Mouse (Mus musculus) cerebral cortex, adult 2 months (tissue): ENCODE results near the gene Efcab3.

Source experiments
- WGBS: fragments of 180-500 bp; shearing (Covaris S2); methylation state at CpG from one replicate; pipeline ENCODE4 v1.1.7; 2018; 5-methylcytosine and 5-hydroxymethylcytosine counted together

The Efcab3 gene

DNA sequence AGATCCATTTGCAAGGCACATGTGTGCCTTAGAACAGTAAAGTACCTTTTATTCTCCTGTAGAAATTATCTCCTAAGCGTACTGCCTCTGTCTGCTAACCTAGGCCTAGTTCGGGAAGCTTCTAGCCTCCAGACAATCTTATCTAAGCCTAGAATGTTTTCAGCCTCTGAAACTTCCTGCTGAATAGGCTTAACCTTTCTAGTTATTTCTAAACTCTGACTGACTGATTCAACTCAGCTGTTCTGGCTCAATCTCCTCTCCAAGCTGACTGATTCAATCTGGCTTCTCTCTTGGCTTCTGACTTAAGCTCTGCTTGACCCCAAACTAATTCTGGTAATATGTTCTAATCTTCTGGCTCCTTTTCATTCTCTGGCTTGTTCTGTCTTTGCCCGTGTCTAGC lies 86.0 kb downstream of the Efcab3 start:
- WGBS: 87% methylated on average over 3 of the region's 3 CpGs

DNA sequence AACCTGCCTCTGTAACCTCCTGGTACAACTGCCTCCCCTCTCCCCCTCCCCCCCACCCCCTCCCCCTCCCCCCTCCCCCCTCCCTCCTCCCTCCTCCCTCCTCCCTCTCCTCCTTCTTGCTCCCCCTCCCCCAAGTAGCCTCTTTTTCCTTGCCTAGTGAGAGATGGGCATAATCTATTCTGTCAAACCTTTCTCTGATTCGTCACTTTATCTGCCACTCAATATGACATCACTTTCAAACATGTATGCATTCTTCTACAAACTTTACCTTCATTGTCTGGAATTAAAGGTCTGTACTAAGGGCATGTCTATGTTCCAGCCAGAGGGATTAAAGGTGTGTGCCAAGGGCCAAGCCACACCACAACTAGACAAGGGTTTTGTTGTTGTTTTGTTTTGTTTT lies 86.4 kb downstream of the Efcab3 start:
- WGBS: 100% methylated on average over 1 of the region's 1 CpGs

DNA sequence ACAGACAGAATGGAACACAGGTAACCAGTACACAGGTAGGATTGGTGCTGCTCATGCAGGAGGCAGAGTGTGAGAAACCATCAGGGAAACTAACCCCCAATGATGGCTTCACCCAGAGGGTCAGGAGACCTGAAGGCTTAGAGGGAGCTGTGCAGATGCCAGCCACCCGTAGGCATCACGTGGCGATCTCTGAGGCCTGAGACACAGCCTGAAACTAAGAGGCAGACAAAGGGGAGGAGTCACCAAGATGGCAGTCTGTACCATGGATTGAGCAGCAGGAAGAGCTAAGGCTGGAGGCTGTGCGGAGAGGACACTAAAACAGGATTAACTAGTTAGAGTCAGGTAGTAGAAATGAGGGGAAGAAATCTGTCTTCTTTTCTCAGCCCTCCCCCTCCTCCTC lies 87.3 kb downstream of the Efcab3 start:
- WGBS: 76% methylated on average over 4 of the region's 4 CpGs

DNA sequence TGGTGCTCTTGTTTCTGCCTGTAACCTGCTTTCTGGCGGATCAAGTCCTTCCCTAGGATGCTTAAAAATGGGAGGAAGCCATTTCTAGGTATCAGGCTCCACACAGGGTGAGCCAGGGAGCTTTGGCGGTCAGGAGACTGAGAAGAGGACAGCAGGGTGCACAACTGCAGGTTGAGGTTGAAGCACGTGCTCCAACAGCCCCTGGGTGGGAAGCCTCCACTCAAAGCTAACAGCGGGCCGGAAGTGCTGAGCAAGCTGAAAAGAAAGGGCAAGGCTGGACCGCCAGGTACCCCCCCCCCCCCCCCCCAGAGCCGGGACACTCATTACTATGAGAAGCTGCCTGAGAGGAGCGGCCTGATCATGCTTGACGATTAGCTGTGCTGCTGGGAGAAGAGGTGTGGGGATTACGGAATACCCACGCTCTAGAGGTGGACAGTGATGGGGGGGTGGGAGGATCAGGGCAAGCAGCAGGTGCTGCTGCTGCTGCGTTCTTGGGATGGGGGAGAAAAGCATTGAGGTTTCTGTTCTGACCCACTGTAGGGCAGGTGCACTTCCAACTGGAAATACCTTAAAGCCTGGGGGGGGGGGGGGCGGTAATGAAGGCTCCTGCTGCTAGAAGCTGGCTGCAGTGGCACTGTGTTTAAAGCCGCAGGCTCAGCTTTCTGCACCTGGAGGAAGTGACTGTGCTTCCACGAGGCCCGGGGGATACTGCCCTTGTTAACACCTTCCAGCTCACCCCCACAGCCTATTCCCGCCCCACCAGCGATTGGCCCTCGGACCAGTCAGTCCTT lies 88.0 kb downstream of the Efcab3 start:
- WGBS: 28% methylated on average over 19 of the region's 19 CpGs

DNA sequence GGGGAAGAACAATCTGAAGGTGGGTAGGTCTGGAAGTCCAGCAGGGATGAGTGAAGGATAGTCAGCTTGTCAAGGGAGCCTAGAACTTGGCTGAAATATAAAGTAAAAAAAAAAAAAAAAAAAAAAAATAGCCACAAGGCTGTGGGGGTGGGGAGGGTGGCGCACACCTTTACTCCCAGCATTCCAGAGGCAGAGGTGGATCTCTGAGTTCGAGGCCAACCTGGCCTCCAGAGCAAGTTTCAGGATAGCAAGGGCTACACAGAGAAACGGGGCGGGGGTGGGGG lies 88.6 kb downstream of the Efcab3 start:
- WGBS: 81% methylated on average over 4 of the region's 4 CpGs

DNA sequence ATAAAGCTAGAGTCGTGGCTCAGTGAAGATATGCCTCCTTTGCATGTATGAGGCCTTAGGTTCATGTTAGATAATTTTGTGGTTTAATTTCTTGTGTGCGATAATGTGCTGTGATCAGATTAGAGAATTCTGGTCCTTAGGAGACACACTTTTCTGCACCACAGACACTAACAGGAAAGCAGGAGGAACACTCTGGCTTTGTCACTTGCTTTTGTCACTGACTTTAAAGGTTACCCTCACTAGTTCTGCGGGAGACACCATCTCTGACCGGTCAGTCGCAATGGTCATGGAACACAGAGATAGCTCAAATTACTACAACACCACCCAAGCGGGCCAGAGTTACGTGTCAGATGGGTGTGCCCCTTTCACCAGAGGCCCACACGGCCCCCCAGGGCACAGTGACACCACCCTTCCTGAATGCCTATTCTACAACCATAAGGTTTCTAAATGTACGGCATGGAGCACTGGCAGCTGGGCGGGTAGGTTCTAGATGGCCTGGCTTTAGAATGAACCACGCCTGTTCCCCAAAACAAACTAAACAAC lies 89.0 kb downstream of the Efcab3 start:
- 84% methylated on average over 11 of the region's 11 CpGs for WGBS

DNA sequence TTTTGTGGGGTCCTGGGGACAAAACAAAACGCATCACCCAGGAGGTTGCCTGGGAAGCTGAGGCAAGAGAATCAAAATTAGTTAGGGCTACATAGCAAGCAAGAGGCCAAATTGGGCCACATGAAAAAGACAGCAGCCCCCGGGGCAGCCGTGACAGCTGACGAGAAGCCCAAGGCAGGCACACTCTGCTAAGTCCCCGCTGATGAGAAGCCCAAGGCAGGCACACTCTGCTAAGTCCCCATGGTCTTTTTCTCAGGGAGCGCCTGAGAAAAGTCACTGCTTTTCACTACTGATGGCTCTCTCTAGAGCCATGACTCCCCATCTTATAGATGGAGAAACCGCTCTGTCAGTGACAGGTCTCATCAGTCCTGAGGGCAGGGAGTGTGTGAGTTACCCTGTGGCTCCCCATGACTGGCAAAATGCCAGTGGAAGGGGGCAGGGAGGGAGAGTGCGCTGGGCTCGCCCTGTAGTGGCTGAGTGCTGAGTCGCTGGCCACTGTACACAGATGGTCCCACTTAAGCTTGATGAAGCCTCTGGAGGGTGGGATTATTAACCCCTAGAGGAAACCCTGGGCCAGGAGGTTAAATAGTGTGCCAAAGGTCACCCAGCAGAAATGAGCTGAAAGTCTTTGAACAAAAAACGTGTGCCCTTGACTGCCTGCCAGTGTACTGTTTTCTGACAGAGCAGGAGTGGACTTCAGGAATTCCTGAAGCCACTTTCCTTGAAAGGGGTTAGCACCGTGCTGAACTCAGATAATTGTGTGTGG lies 89.9 kb downstream of the Efcab3 start:
- 54% methylated on average over 12 of the region's 12 CpGs for WGBS

DNA sequence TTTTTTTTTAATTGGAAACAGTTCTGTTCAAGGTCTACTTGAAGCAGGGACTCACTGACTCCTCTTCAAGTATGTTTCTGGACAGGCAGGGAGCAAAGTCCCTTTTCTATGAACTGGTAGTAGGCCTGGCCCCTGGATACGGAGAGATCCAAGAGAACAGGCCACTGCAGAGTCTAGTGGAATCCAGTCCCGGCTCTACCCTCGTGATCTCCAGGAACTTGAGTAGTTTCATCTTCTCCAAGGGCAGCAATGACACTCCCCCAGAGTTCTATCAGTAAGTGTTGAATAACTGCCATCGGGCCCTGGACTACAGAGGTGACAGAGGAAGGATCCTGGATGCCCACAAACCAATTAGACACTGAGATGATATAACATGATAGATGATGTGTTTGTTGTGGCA lies 92.5 kb downstream of the Efcab3 start:
- WGBS: 80% methylated on average over 4 of the region's 4 CpGs

DNA sequence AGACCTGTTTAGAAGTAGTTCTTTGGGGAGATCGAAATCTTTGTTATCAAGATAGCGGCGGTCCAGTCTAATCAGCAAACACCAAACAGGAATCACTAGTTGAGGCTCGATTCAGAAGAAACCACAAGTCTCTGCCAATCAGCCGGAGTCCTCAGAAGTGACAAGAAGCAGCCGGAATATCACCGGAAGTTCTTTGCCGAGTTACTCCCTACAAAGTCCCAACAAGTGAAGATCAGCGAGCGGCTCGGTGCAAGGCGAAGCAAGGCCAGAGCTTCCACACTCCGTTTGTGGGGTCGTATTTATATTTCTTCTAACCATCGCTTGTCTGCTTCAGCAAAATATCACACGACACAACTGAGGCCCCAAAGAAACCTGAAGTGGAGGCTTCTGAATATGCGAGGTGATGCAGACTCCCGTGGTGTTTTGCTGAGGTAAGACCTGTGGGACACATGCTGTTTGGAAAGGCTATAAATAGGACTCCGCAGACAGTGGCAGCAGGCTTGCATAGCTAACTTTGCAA lies 93.4 kb downstream of the Efcab3 start:
- WGBS: 86% methylated on average over 19 of the region's 19 CpGs

DNA sequence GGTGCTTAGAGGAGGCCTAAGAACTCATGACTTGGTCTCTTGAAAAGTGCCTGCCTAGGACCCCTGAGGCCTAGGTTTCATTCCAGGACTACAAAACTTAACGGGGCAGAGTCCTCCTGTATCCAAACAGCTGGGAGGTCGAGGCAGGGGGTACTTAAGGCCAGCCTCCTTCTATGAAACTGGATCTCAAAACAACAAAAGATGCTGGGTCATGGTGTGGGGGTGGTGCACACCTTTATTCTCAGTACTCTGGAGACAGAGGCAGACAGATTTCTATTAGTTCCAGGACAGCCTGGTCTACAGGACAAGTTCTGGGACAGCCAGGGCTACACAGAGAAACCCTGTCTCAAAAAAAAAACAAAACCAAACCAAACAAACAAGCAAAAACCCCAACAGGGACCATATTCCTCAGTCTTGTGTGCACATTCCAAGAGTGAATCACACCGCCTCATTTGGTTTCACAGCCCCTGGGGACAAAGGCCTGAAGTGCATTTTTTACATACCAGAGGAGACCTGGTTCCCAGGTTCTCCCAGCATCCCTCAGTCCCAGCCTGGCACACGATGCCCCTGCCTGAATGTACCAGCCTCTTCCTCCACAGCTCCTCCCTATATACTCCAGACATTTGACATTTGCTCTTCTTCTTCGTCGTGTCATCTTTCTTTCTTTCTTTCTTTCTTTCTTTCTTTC lies 96.4 kb downstream of the Efcab3 start:
- 65% methylated on average over 6 of the region's 6 CpGs for WGBS

DNA sequence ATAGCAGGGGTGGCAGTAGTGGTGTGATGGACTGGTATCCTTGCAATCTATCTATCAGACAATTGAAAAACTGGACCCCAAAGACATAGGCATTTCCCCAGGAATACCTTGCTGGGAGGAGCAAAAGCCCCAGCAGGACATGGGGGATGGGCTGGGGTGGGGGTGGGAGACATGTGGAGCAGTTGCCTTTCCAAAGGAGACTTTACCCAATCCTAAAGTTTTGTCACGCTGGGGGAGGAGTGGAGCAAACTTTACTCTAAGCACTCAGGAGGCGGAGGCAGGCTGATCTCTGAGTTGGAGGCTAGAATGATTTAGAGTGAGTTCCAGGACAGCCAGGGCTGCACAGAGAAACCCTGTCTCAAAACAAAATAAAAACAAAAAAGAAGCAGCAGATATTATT lies 98.0 kb downstream of the Efcab3 start:
- WGBS: 97% methylated on average over 2 of the region's 2 CpGs

DNA sequence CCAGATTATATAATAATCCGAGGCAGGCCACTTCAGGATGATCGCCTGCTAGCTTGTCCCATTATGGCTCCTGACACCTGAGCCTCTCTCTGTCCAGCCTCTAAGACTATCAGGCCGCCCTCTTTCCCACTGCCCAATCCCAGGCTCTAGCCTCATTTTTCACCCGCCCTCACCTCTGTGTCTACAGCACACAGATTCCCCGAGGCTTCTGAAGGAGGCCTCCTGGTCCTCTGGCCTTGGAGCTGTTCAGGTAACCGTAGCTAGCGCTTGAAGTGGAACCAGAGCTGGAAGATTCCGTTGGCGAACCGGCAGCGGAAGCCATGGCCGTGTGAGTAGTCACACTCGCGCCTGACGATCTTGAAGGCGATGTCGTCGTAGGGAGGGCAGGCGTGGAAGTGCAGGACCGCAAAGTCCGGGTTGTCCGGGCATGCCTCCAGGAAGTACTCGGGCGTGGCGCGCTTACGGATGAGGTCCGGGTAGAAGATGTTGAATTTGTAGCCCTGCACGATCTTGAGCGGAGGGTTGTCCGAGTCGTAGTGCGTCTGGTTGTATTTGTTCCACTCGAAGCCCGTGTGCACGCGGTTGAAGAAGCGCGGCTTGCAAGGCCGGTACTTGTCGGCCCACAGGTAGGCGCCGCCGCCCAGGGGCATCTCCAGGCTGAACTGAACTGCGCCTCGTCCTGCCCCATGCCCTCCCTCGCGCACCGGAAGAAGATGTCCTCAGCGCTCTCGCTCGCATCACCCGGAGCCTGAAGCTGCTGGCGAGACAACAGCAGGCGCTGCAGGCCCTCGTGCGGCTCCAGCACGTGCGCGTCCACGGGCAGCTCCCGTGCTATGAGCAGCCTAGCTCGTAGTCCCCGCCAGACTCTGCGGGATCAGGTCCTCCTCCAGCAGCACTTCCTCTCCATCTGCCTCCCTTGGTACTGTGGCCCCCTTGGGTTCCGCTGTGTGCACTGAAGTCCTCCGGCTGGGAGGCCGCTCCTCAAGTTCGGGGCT lies 101.4 kb downstream of the Efcab3 start:
- WGBS: 86% methylated on average over 69 of the region's 69 CpGs

DNA sequence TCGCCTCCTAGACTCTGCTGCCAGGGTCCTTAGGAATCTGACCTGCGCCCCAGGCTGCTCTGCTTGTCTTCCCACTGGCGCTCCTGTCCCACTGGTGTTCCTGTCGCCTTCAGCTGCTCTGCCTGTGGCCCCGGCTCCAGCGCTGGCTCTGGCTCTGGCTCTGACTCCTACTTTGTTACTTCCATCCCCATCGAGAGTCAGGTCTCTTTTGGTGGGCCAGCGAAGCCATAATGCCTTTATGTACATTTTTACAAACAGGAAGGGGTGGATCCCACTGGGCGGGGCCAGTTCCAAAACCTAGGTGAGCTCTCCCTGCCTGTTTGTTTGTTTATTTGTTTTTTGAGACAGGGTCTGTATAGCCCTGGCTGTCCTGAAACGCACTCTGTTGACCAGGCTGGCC lies 103.4 kb downstream of the Efcab3 start:
- 92% methylated on average over 10 of the region's 10 CpGs for WGBS
